11 mouse cellular contexts compared by ENCODE assay signal in the genomic region with DNA sequence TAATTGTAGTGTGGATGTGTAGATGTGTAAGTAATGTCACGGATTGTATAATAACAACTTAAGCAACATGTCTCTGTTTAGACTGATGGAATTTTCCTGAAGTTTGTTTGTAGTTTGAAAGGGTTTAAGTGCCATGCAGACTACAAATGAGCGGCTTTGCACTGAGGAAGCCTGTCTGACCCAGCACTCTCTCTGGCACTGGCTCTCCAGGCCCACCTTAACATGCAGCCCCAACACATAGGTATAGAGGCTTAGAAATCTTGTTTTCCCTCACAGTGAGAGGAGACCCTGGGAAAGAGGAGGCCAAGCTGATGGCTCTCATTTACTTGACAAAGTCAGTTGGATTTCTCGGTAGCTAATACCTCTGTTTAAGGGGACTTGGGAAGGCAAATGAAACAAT. TPM values are rescaled to one million over a fixed set of nuclear protein-coding genes. Genes with fewer than 3 reads are reported as not detected.
DNase-seq lines count a peak whose midpoint lies in the region; ATAC-seq lines count a peak whose summit lies in the region.
"Had no signal": no experiment of that assay in that cellular context is flagged by ENCODE, and none has a peak within 500 bp of the region (broad histone marks: within the 10 kb centered on the region; RNA-seq: fewer than 3 reads in every experiment).

No protein-coding gene starts in this region.

- H3K9me3 ChIP-seq in heart, embryonic 14.5 days (ENCODE audit: control insufficient read depth, low read length), result no peaks in the 10 kb centered on the region
- no peaks in the 10 kb centered on the region for H3K9me3 ChIP-seq in heart, embryonic 16.5 days (replicated peaks; ENCODE audit: control insufficient read depth, low read length)
- H3K9me3 ChIP-seq in midbrain, embryonic 10.5 days (replicated peaks), result no peaks in the 10 kb centered on the region
- H3K9me3 ChIP-seq: liver, embryonic 15.5 days had no signal

- peak overlapping the region; percentile 89 for H3K9ac ChIP-seq in heart, embryonic 14.5 days (ENCODE audit: low read length)
- peak overlapping the region; percentile 85 for H3K9ac ChIP-seq in heart, embryonic 16.5 days (ENCODE audit: low read length)
- H3K9ac ChIP-seq: liver, embryonic 15.5 days had no signal

- peak overlapping the region; percentile 54 to 63; a peak in 3 of 4 replicates for H3K4me3 ChIP-seq in heart, embryonic 14.5 days (ENCODE audit: control insufficient read depth in 1 of 2, insufficient read depth in 1 of 2, low read depth in 1 of 2, low read length in 2 of 2)
- no peak overlapping the region for H3K4me3 ChIP-seq in brown adipose tissue, adult 24 weeks (ENCODE audit: insufficient read depth, low read depth, low read length)
- H3K4me3 ChIP-seq in heart, embryonic 16.5 days (ENCODE audit: low read length), result peak overlapping the region; percentile 78
- peak overlapping the region; percentile 55 for H3K4me3 ChIP-seq in midbrain, embryonic 10.5 days

- no peak for DNase-seq in heart, postnatal 4 days
- no peak for DNase-seq in midbrain, embryonic 10.5 days (ENCODE audit: low spot score)
- no peak for DNase-seq in thymus, adult 18-20 months
- no peak for DNase-seq in frontal cortex, postnatal 10 days (ENCODE audit: low spot score in 2 of 2)
- no peak for DNase-seq in urinary bladder, postnatal 4 days (ENCODE audit: low spot score in 2 of 2)

- no peaks in the 10 kb centered on the region for H3K27me3 ChIP-seq in heart, embryonic 14.5 days (ENCODE audit: control insufficient read depth, insufficient read depth, low read length)
- H3K27me3 ChIP-seq in heart, embryonic 16.5 days (ENCODE audit: control insufficient read depth, insufficient read depth, low read length), result no peaks in the 10 kb centered on the region
- H3K27me3 ChIP-seq in midbrain, embryonic 10.5 days (ENCODE audit: low read depth, poor library complexity, severe bottlenecking), result peaks cover 100% of the 10 kb centered on the region

- peak overlapping the region in 1 of 2 experiments; percentile 82; a peak in 2 of 4 replicates for H3K27ac ChIP-seq in heart, embryonic 14.5 days (replicated peaks in 1 of 2; ENCODE audit: control insufficient read depth in 1 of 2, insufficient read depth in 1 of 2, low read depth in 2 of 2, low read length in 2 of 2)
- peak overlapping the region; percentile 78; the same call in 1 of the 2 replicates for H3K27ac ChIP-seq in brown adipose tissue, adult 24 weeks (replicated peaks; ENCODE audit: low read depth, low read length)
- H3K27ac ChIP-seq in heart, embryonic 16.5 days (ENCODE audit: low read length), result peak overlapping the region; percentile 92
- H3K27ac ChIP-seq in midbrain, embryonic 10.5 days (replicated peaks), result no peak overlapping the region
- H3K27ac ChIP-seq: liver, embryonic 15.5 days had no signal

- peaks cover 10 to 22% of the 10 kb centered on the region in 2 experiments for H3K4me1 ChIP-seq in heart, embryonic 14.5 days (ENCODE audit: control insufficient read depth in 2 of 2, insufficient read depth in 2 of 2, low read length in 2 of 2)
- H3K4me1 ChIP-seq in brown adipose tissue, adult 24 weeks (ENCODE audit: control insufficient read depth, insufficient read depth, insufficient read length, low read length), result peaks cover 4% of the 10 kb centered on the region; the same call in 1 of the 2 replicates
- H3K4me1 ChIP-seq in heart, embryonic 16.5 days (ENCODE audit: control insufficient read depth, insufficient read depth, low read length), result peaks cover 18% of the 10 kb centered on the region
- H3K4me1 ChIP-seq in midbrain, embryonic 10.5 days, result peaks cover 30% of the 10 kb centered on the region

- 62% methylated on average over 3 of the region's 3 CpGs for WGBS in heart, embryonic 14.5 days
- 66% methylated on average over 3 of the region's 3 CpGs for WGBS in heart, embryonic 16.5 days
- WGBS in midbrain, embryonic 10.5 days, result 8% methylated on average over 3 of the region's 3 CpGs

- H3K4me2 ChIP-seq in heart, embryonic 14.5 days (ENCODE audit: low read length), result peak overlapping the region; percentile 85
- H3K4me2 ChIP-seq in heart, embryonic 16.5 days (ENCODE audit: low read depth, low read length), result peak overlapping the region; percentile 82

- ATAC-seq in heart, embryonic 14.5 days (ENCODE audit: insufficient number of reproducible peaks, insufficient read depth, low FRiP score, low read depth), result no peak
- no peak for ATAC-seq in heart, embryonic 16.5 days (replicated peaks; ENCODE audit: extremely low read depth, insufficient read depth, low FRiP score)

- no peaks in the 10 kb centered on the region for H3K36me3 ChIP-seq in heart, embryonic 14.5 days (ENCODE audit: control insufficient read depth, insufficient read depth, low read length)
- H3K36me3 ChIP-seq in heart, embryonic 16.5 days (ENCODE audit: control insufficient read depth, insufficient read depth), result no peaks in the 10 kb centered on the region
- no peaks in the 10 kb centered on the region for H3K36me3 ChIP-seq in midbrain, embryonic 10.5 days
- H3K36me3 ChIP-seq: liver, embryonic 15.5 days had no signal

RNA-seq across cellular contexts. Expression of a gene that starts 13.9 kb away (rescaled TPM):
- polyA plus RNA-seq in heart, embryonic 14.5 days (2014; fragmentation: Nextera tagmentation; extraction: Ambion mirVana), result 50.9 and 54.3 TPM in 2 replicates
- total RNA-seq in heart, postnatal 4 days (2021), result 100 to 1,000 TPM; 206 to 217 TPM
- 43.3 and 74.8 TPM in 2 replicates for polyA plus RNA-seq in brown adipose tissue, adult 24 weeks (2012; ENCODE audit: insufficient read depth, insufficient read length, missing spikeins)
- polyA plus RNA-seq in heart, embryonic 16.5 days (2015; fragmentation: Nextera tagmentation; extraction: Ambion mirVana), result 37.3 and 42.0 TPM in 2 replicates
- 5.9 and 13.3 TPM in 2 replicates for polyA plus RNA-seq in midbrain, embryonic 10.5 days (2016; fragmentation: Nextera tagmentation; extraction: Ambion mirVana)

RNA-seq across cellular contexts. Expression of a gene that starts 19.2 kb away (rescaled TPM):
- polyA plus RNA-seq in heart, embryonic 14.5 days (2014; fragmentation: Nextera tagmentation; extraction: Ambion mirVana), result 0.57 and 0.59 TPM in 2 replicates
- not detected for total RNA-seq in heart, postnatal 4 days (2021)
- not detected in 2 replicates for polyA plus RNA-seq in brown adipose tissue, adult 24 weeks (2012; ENCODE audit: insufficient read depth, insufficient read length, missing spikeins)
- polyA plus RNA-seq in heart, embryonic 16.5 days (2015; fragmentation: Nextera tagmentation; extraction: Ambion mirVana), result 0.47 and 0.75 TPM in 2 replicates
- 2.7 and 3.9 TPM in 2 replicates for polyA plus RNA-seq in midbrain, embryonic 10.5 days (2016; fragmentation: Nextera tagmentation; extraction: Ambion mirVana)
- total RNA-seq: hematopoietic stem cell, adult 5-6 weeks had no signal
- polyA plus RNA-seq: CD4-positive, CD25-positive, alpha-beta regulatory T cell, adult 4 months had no signal
